In the genomic region with DNA sequence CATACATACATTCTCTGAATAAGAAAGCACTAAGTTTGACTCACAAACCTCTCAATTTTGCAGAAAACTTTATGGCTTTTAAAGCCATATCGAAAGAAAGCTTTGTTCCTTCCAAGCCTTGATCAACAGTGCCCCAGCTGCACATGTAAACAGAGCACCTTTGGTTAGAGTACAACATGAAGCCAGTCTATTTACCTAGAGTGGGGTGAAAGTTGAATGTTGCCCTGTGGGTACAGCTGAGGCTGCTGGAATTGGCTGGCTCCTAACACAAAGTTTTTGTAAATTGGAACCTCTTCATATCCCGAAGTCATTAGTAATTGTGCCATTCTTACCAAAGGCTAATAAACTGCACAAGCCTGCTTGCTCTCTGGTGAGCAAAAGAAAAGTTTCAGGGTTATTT, we compare ENCODE assay signal across 24 mouse cellular contexts. TPM values are rescaled to one million over a fixed set of nuclear protein-coding genes. Genes with fewer than 3 reads are reported as not detected.
DNase-seq lines count a peak whose midpoint lies in the region; ATAC-seq and TF ChIP-seq lines count a peak whose summit lies in the region.
"Had no signal": no experiment of that assay in that cellular context is flagged by ENCODE, and none has a peak within 500 bp of the region (broad histone marks: within the 10 kb centered on the region; RNA-seq: fewer than 3 reads in every experiment).

No protein-coding gene starts in this region.

- peaks cover 5% of the 10 kb centered on the region; the same call in 1 of the 2 replicates for H3K79me2 ChIP-seq in liver, adult 2 months (ENCODE audit: control insufficient read depth, insufficient read depth, low read length)

- no peak overlapping the region for H3K4me2 ChIP-seq in liver, embryonic 11.5 days
- H3K4me2 ChIP-seq in liver, embryonic 16.5 days (ENCODE audit: low read depth, low read length): no peak overlapping the region
- H3K4me2 ChIP-seq: embryonic facial prominence, embryonic 13.5 days; embryonic facial prominence, embryonic 15.5 days; forebrain, embryonic 13.5 days; forebrain, embryonic 15.5 days had no signal

- WGBS in liver, adult 2 months: 13% methylated on average over 2 of the region's 2 CpGs
- 72% methylated on average over 2 of the region's 2 CpGs for WGBS in liver, embryonic 11.5 days
- 40% methylated on average over 2 of the region's 2 CpGs for WGBS in liver, embryonic 16.5 days (ENCODE audit: insufficient replicate concordance)
- 91% methylated on average over 2 of the region's 2 CpGs for WGBS in heart, embryonic 10.5 days

- no peak for TF ChIP-seq POLR2A in liver, adult 2 months (IDR thresholded peaks at IDR 0.05; ENCODE audit: extremely low read depth, insufficient read depth, low read length)

- ATAC-seq in liver, embryonic 11.5 days (replicated peaks; ENCODE audit: low FRiP score): no peak
- ATAC-seq in liver, embryonic 16.5 days (ENCODE audit: low read depth): peak; percentile 87
- ATAC-seq: forebrain, embryonic 13.5 days; forebrain, embryonic 15.5 days; forebrain, postnatal 0 days had no signal

- no peak for TF ChIP-seq CTCF in liver, adult 2 months (IDR thresholded peaks at IDR 0.05; ENCODE audit: low read depth, low read length)

- H3K9me3 ChIP-seq in liver, embryonic 11.5 days (ENCODE audit: control insufficient read depth, low read length): no peaks in the 10 kb centered on the region
- no peaks in the 10 kb centered on the region for H3K9me3 ChIP-seq in liver, embryonic 16.5 days (replicated peaks; ENCODE audit: control insufficient read depth, low read length)
- no peaks in the 10 kb centered on the region for H3K9me3 ChIP-seq in heart, embryonic 10.5 days
- H3K9me3 ChIP-seq: embryonic facial prominence, embryonic 13.5 days; embryonic facial prominence, embryonic 15.5 days; forebrain, embryonic 13.5 days; forebrain, embryonic 15.5 days had no signal

- H3K4me3 ChIP-seq in liver, adult 2 months (ENCODE audit: insufficient read depth, low read depth, low read length): peak overlapping the region; percentile 17; the same call in 1 of the 2 replicates
- no peak overlapping the region for H3K4me3 ChIP-seq in liver, embryonic 11.5 days (ENCODE audit: low read depth, low read length)
- H3K4me3 ChIP-seq in liver, embryonic 16.5 days (ENCODE audit: low read depth, low read length): no peak overlapping the region
- H3K4me3 ChIP-seq in heart, embryonic 10.5 days: no peak overlapping the region
- H3K4me3 ChIP-seq: embryonic facial prominence, embryonic 13.5 days; embryonic facial prominence, embryonic 15.5 days; erythroblast, embryonic 14.5 days; forebrain, embryonic 13.5 days; forebrain, embryonic 15.5 days had no signal

- H3K4me1 ChIP-seq in liver, adult 2 months (ENCODE audit: control insufficient read depth, insufficient read depth, low read length): peaks cover 29% of the 10 kb centered on the region
- H3K4me1 ChIP-seq in liver, embryonic 11.5 days (replicated peaks; ENCODE audit: control insufficient read depth, insufficient read depth, low read length): no peaks in the 10 kb centered on the region
- no peaks in the 10 kb centered on the region; the same call in 1 of the 2 replicates for H3K4me1 ChIP-seq in liver, embryonic 16.5 days (ENCODE audit: control insufficient read depth, low read depth, low read length)
- no peaks in the 10 kb centered on the region for H3K4me1 ChIP-seq in heart, embryonic 10.5 days
- H3K4me1 ChIP-seq: embryonic facial prominence, embryonic 15.5 days had no signal

- H3K27me3 ChIP-seq in liver, adult 2 months (ENCODE audit: control insufficient read depth, insufficient read depth, low read length): no peaks in the 10 kb centered on the region
- H3K27me3 ChIP-seq in liver, embryonic 11.5 days (replicated peaks; ENCODE audit: control insufficient read depth, insufficient read depth, low read length): no peaks in the 10 kb centered on the region
- no peaks in the 10 kb centered on the region for H3K27me3 ChIP-seq in liver, embryonic 16.5 days (ENCODE audit: control insufficient read depth, insufficient read depth, low read depth, low read length)
- no peaks in the 10 kb centered on the region for H3K27me3 ChIP-seq in heart, embryonic 10.5 days (ENCODE audit: insufficient read depth, poor library complexity, severe bottlenecking)
- H3K27me3 ChIP-seq: embryonic facial prominence, embryonic 13.5 days; embryonic facial prominence, embryonic 15.5 days; forebrain, embryonic 13.5 days; forebrain, embryonic 15.5 days had no signal

- peaks cover 2% of the 10 kb centered on the region for H3K36me3 ChIP-seq in liver, adult 2 months (ENCODE audit: control insufficient read depth, insufficient read depth, low read length)
- H3K36me3 ChIP-seq in liver, embryonic 11.5 days (ENCODE audit: control insufficient read depth, insufficient read depth, low read length): no peaks in the 10 kb centered on the region
- no peaks in the 10 kb centered on the region for H3K36me3 ChIP-seq in liver, embryonic 16.5 days (ENCODE audit: control insufficient read depth, insufficient read depth)
- H3K36me3 ChIP-seq in heart, embryonic 10.5 days: no peaks in the 10 kb centered on the region
- H3K36me3 ChIP-seq: embryonic facial prominence, embryonic 13.5 days; embryonic facial prominence, embryonic 15.5 days; forebrain, embryonic 15.5 days had no signal

- H3K27ac ChIP-seq in liver, adult 2 months (replicated peaks; ENCODE audit: insufficient read depth, low read depth, low read length): no peak overlapping the region
- H3K27ac ChIP-seq in liver, embryonic 11.5 days (ENCODE audit: low read depth, low read length): no peak overlapping the region
- no peak overlapping the region for H3K27ac ChIP-seq in liver, embryonic 16.5 days (ENCODE audit: low read length)
- no peak overlapping the region for H3K27ac ChIP-seq in heart, embryonic 10.5 days
- H3K27ac ChIP-seq: embryonic facial prominence, embryonic 13.5 days; embryonic facial prominence, embryonic 15.5 days; forebrain, embryonic 13.5 days; forebrain, embryonic 15.5 days had no signal

- H3K9ac ChIP-seq in liver, adult 2 months (ENCODE audit: low read depth, low read length): no peak overlapping the region
- H3K9ac ChIP-seq in liver, embryonic 11.5 days (ENCODE audit: low read depth, low read length): no peak overlapping the region
- H3K9ac ChIP-seq in liver, embryonic 16.5 days (ENCODE audit: low read depth, low read length): no peak overlapping the region
- H3K9ac ChIP-seq: embryonic facial prominence, embryonic 13.5 days; embryonic facial prominence, embryonic 15.5 days; forebrain, embryonic 13.5 days; forebrain, embryonic 15.5 days; forebrain, postnatal 0 days had no signal

- DNase-seq in liver, adult 2 months (ENCODE audit: extremely low read depth, low read depth, low spot score): peak; percentile 99
- no peak for DNase-seq in liver, embryonic 11.5 days (ENCODE audit: low spot score)
- DNase-seq in fat pad, adult 2 months (ENCODE audit: extremely low read depth, low read depth, low spot score): peak; percentile 39
- DNase-seq in gonadal fat pad, adult 2 months (ENCODE audit: low read depth): peak; percentile 17
- no peak for DNase-seq in thymus, postnatal 25 days
- DNase-seq in layer of hippocampus, postnatal 36 days: no peak
- no peak for DNase-seq in heart, embryonic 10.5 days (ENCODE audit: low spot score)
- DNase-seq: adrenal gland, adult 2 months; adrenal gland, postnatal 10 days; adrenal gland, postnatal 25 days; cerebellum, adult 11-12 months; cerebellum, adult 2 months; cerebellum, adult 9-10 months; cerebellum, postnatal 14 days; cerebellum, postnatal 36 days; embryo, embryonic 11 days; forebrain, postnatal 0 days had no signal

RNA-seq across cellular contexts. Expression of gene Agtr1a, which starts 19.7 kb away (rescaled TPM):
- total RNA-seq in liver, adult 2 months (2014; rRNA removed): 45.2 and 55.2 TPM in 2 replicates
- polyA plus RNA-seq in liver, adult 2 months (2012; rRNA removed): 86.5 and 95.1 TPM in 2 replicates
- polyA plus RNA-seq in liver, embryonic 11.5 days (2014; fragmentation: Nextera tagmentation; extraction: Ambion mirVana): 3.9 and 4.1 TPM in 2 replicates
- polyA plus RNA-seq in gonadal fat pad, adult 2 months (2012; rRNA removed): 7.8 and 10.9 TPM in 2 replicates
- 13.6 and 19.5 TPM in 2 replicates for polyA plus RNA-seq in liver, embryonic 16.5 days (2015; fragmentation: Nextera tagmentation; extraction: Ambion mirVana)
- total RNA-seq in layer of hippocampus, postnatal 36 days (2021): 1 to 10 TPM; 1.7 to 2.4 TPM
- 4.6 and 8.2 TPM in 2 replicates for polyA plus RNA-seq in heart, embryonic 10.5 days (2016; fragmentation: Nextera tagmentation; extraction: Ambion mirVana)
- polyA plus RNA-seq: C2C12; erythroblast, embryonic 14.5 days had no signal

Comparison
In these comparisons a context has a peak if more than half of its experiments do, and no peak if none do; other contexts are left out.
1. DNase-seq: peak in liver, adult 2 months (single experiment), fat pad, adult 2 months (single experiment) and gonadal fat pad, adult 2 months (single experiment); none in liver, embryonic 11.5 days (single experiment), thymus, postnatal 25 days (single experiment), layer of hippocampus, postnatal 36 days (0 of 2) and heart, embryonic 10.5 days (single experiment).